Mouse (Mus musculus): ENCODE results near the gene Lztr1. TPM values are rescaled to one million over a fixed set of nuclear protein-coding genes. Genes with fewer than 3 reads are reported as not detected.

Lztr1 gene
- 104 and 118 TPM in 2 replicates for polyA plus RNA-seq (2016; fragmentation: Nextera tagmentation; extraction: Ambion mirVana)

- WGBS = under 1% methylated on average over 50 of the region's 50 CpGs
- peak; percentile 97 for ATAC-seq (ENCODE audit: insufficient number of reproducible peaks, insufficient read depth, low FRiP score, low TSS enrichment)
- Histone ChIP-seq H3K9me3 (no peaks in the 10 kb centered on the region), H3K27me3 (no peaks in the 10 kb centered on the region), H3K4me2 (replicated peaks) (peak within 1 kb of the TSS; percentile 80), H3K27ac (peak within 1 kb of the TSS; percentile 91), H3K4me3 (peak within 1 kb of the TSS; percentile 70), H3K4me1 (peaks cover 11% of the 10 kb centered on the region), H3K36me3 (peaks cover 25% of the 10 kb centered on the region), H3K9ac (peak within 1 kb of the TSS; percentile 79)
Observed at GRCm38 (mm10) chr16:17508546-17509239, at the start of gene Lztr1. Gene Lztr1 (plus strand): TSS chr16:17508688.

GRCm38 (mm10) chr16:17460254-17460653 is 48.2 kb upstream of the Lztr1 start:
- no peak for ATAC-seq (ENCODE audit: insufficient number of reproducible peaks, insufficient read depth, low FRiP score, low TSS enrichment)
- Histone ChIP-seq H3K4me2 (replicated peaks) (no peak overlapping the region), H3K27ac (no peak overlapping the region), H3K9me3 (no peaks in the 10 kb centered on the region), H3K36me3 (peaks cover 43% of the 10 kb centered on the region), H3K4me3 (no peak overlapping the region), H3K4me1 (peaks cover 5% of the 10 kb centered on the region), H3K9ac (no peak overlapping the region), H3K27me3 (no peaks in the 10 kb centered on the region)
- WGBS = 89% methylated on average over 4 of the region's 4 CpGs

- no peak overlapping the region for H3K9ac ChIP-seq
- 82% methylated on average over 1 of the region's 1 CpGs for WGBS
- no peaks in the 10 kb centered on the region; the same call in 1 of the 2 replicates for H3K4me1 ChIP-seq
- peaks cover 34% of the 10 kb centered on the region for H3K36me3 ChIP-seq
- H3K27me3 ChIP-seq = no peaks in the 10 kb centered on the region
- no peaks in the 10 kb centered on the region for H3K9me3 ChIP-seq
- no peak overlapping the region for H3K27ac ChIP-seq
- no peak overlapping the region for H3K4me2 ChIP-seq (replicated peaks)
- no peak for ATAC-seq (ENCODE audit: insufficient number of reproducible peaks, insufficient read depth, low FRiP score, low TSS enrichment)
- no peak overlapping the region for H3K4me3 ChIP-seq
Observed at GRCm38 (mm10) chr16:17461596-17461995, 46.9 kb upstream of the Lztr1 start.

GRCm38 (mm10) chr16:17463184-17463583 is 45.3 kb upstream of the Lztr1 start:
- Histone ChIP-seq H3K27me3 (no peaks in the 10 kb centered on the region), H3K36me3 (peaks cover 19% of the 10 kb centered on the region)
- no peak for ATAC-seq (ENCODE audit: insufficient number of reproducible peaks, insufficient read depth, low FRiP score, low TSS enrichment)

GRCm38 (mm10) chr16:17466875-17467663 is 41.4 kb upstream of the Lztr1 start:
- Histone ChIP-seq H3K4me2 (replicated peaks) (no peak overlapping the region), H3K9ac (no peak overlapping the region), H3K4me3 (no peak overlapping the region), H3K9me3 (no peaks in the 10 kb centered on the region), H3K4me1 (no peaks in the 10 kb centered on the region), H3K27me3 (no peaks in the 10 kb centered on the region), H3K36me3 (peaks cover 21% of the 10 kb centered on the region), H3K27ac (no peak overlapping the region)
- no peak for ATAC-seq (ENCODE audit: insufficient number of reproducible peaks, insufficient read depth, low FRiP score, low TSS enrichment)
- 86% methylated on average over 4 of the region's 4 CpGs for WGBS

More at GRCm38 (mm10) chr16:17463184-17463583, 45.3 kb upstream of the Lztr1 start:
- no peak overlapping the region for H3K27ac ChIP-seq
- WGBS = 86% methylated on average over 2 of the region's 2 CpGs
- H3K9me3 ChIP-seq = no peaks in the 10 kb centered on the region
- H3K4me3 ChIP-seq = no peak overlapping the region
- H3K9ac ChIP-seq = no peak overlapping the region
- no peak overlapping the region for H3K4me2 ChIP-seq (replicated peaks)
- no peaks in the 10 kb centered on the region for H3K4me1 ChIP-seq

- Histone ChIP-seq H3K27me3 (no peaks in the 10 kb centered on the region), H3K36me3 (peaks cover 33% of the 10 kb centered on the region), H3K9me3 (no peaks in the 10 kb centered on the region), H3K4me1 (no peaks in the 10 kb centered on the region), H3K27ac (no peak overlapping the region), H3K4me3 (no peak overlapping the region), H3K4me2 (replicated peaks) (no peak overlapping the region), H3K9ac (no peak overlapping the region)
- 83% methylated on average over 6 of the region's 6 CpGs for WGBS
- ATAC-seq (ENCODE audit: insufficient number of reproducible peaks, insufficient read depth, low FRiP score, low TSS enrichment) = no peak
Observed at GRCm38 (mm10) chr16:17472498-17472897, 36.0 kb upstream of the Lztr1 start.

GRCm38 (mm10) chr16:17474091-17474490 is 34.4 kb upstream of the Lztr1 start:
- Histone ChIP-seq H3K27ac (no peak overlapping the region), H3K4me2 (replicated peaks) (no peak overlapping the region), H3K4me1 (no peaks in the 10 kb centered on the region), H3K4me3 (no peak overlapping the region), H3K27me3 (no peaks in the 10 kb centered on the region), H3K36me3 (peaks cover 37% of the 10 kb centered on the region), H3K9ac (no peak overlapping the region), H3K9me3 (no peaks in the 10 kb centered on the region)
- no peak for ATAC-seq (ENCODE audit: insufficient number of reproducible peaks, insufficient read depth, low FRiP score, low TSS enrichment)

GRCm38 (mm10) chr16:17474761-17475160 is 33.7 kb upstream of the Lztr1 start:
- H3K4me2 ChIP-seq (replicated peaks) = no peak overlapping the region
- ATAC-seq (ENCODE audit: insufficient number of reproducible peaks, insufficient read depth, low FRiP score, low TSS enrichment) = no peak
- no peaks in the 10 kb centered on the region for H3K27me3 ChIP-seq
- H3K9me3 ChIP-seq = no peaks in the 10 kb centered on the region
- peaks cover 36% of the 10 kb centered on the region for H3K36me3 ChIP-seq
- H3K4me1 ChIP-seq = no peaks in the 10 kb centered on the region
- WGBS = 87% methylated on average over 2 of the region's 2 CpGs
- no peak overlapping the region for H3K9ac ChIP-seq
- no peak overlapping the region for H3K4me3 ChIP-seq
- H3K27ac ChIP-seq = no peak overlapping the region

- Histone ChIP-seq H3K27ac (no peak overlapping the region), H3K27me3 (no peaks in the 10 kb centered on the region), H3K9ac (no peak overlapping the region), H3K36me3 (peaks cover 31% of the 10 kb centered on the region), H3K4me2 (replicated peaks) (no peak overlapping the region), H3K9me3 (no peaks in the 10 kb centered on the region), H3K4me3 (no peak overlapping the region), H3K4me1 (no peaks in the 10 kb centered on the region)
- WGBS = 95% methylated on average over 4 of the region's 4 CpGs
- ATAC-seq (ENCODE audit: insufficient number of reproducible peaks, insufficient read depth, low FRiP score, low TSS enrichment) = no peak
Observed at GRCm38 (mm10) chr16:17475326-17475725, 33.2 kb upstream of the Lztr1 start.

GRCm38 (mm10) chr16:17478331-17478943 is 30.1 kb upstream of the Lztr1 start:
- no peak overlapping the region for H3K4me3 ChIP-seq
- H3K4me2 ChIP-seq (replicated peaks) = no peak overlapping the region
- no peak overlapping the region for H3K9ac ChIP-seq
- no peaks in the 10 kb centered on the region for H3K27me3 ChIP-seq
- ATAC-seq (ENCODE audit: insufficient number of reproducible peaks, insufficient read depth, low FRiP score, low TSS enrichment) = no peak
- H3K4me1 ChIP-seq = no peaks in the 10 kb centered on the region
- H3K36me3 ChIP-seq = peaks cover 26% of the 10 kb centered on the region
- H3K9me3 ChIP-seq = no peaks in the 10 kb centered on the region
- no peak overlapping the region for H3K27ac ChIP-seq
- WGBS = 86% methylated on average over 4 of the region's 4 CpGs

GRCm38 (mm10) chr16:17481465-17481864 is 27.0 kb upstream of the Lztr1 start:
- no peaks in the 10 kb centered on the region for H3K9me3 ChIP-seq
- H3K4me1 ChIP-seq = no peaks in the 10 kb centered on the region
- no peak overlapping the region for H3K4me2 ChIP-seq (replicated peaks)
- H3K36me3 ChIP-seq = peaks cover 52% of the 10 kb centered on the region
- no peaks in the 10 kb centered on the region for H3K27me3 ChIP-seq
- no peak overlapping the region for H3K9ac ChIP-seq
- H3K4me3 ChIP-seq = no peak overlapping the region
- no peak for ATAC-seq (ENCODE audit: insufficient number of reproducible peaks, insufficient read depth, low FRiP score, low TSS enrichment)
- 94% methylated on average over 2 of the region's 2 CpGs for WGBS
- no peak overlapping the region for H3K27ac ChIP-seq

All from embryonic facial prominence, embryonic 12.5 days (tissue).